Mouse (Mus musculus) kidney, embryonic 16.5 days (tissue): Measurements from ENCODE around the gene Gpr15. TPM values are rescaled to one million over a fixed set of nuclear protein-coding genes. Genes with fewer than 3 reads are reported as not detected.

Experiments
- ATAC-seq: fragments of 200-750 bp; cut with Nextera tagmentation; 2 replicates; pipeline ENCODE4 v1.8.0; 2017; ENCODE audit warnings: moderate TSS enrichment; ENCODE audit not compliant: low FRiP score, low TSS enrichment
- H3K27ac ChIP-seq: fragments of 300-500 bp; sonication (generic); 2 replicates; pipeline ENCODE4 v1.5.1; 2014; ENCODE audit warnings: low read length
- H3K27me3 ChIP-seq: fragments of 300-500 bp; sonication (generic); 2 replicates; pipeline ENCODE4 v1.6.1; 2014; ENCODE audit warnings: low read length, control low read depth, mixed read lengths; ENCODE audit not compliant: insufficient read depth
- H3K36me3 ChIP-seq: fragments of 300-500 bp; sonication (generic); 2 replicates; pipeline ENCODE4 v1.6.1; 2014; ENCODE audit warnings: low read length, control low read depth, mixed read lengths; ENCODE audit not compliant: insufficient read depth
- H3K4me1 ChIP-seq: fragments of 300-500 bp; sonication (generic); 2 replicates; pipeline ENCODE4 v1.6.1; 2014; ENCODE audit warnings: low read length, control low read depth, mixed read lengths; ENCODE audit not compliant: insufficient read depth
- H3K4me2 ChIP-seq: fragments of 300-500 bp; sonication (generic); replicated peaks from 2 replicates; pipeline ENCODE4 v1.6.1; 2014; ENCODE audit warnings: low read depth, low read length
- H3K4me3 ChIP-seq: fragments of 300-500 bp; sonication (generic); 2 replicates; pipeline ENCODE4 v1.5.1; 2014; ENCODE audit warnings: mild to moderate bottlenecking, low read length
- H3K9ac ChIP-seq: fragments of 300-500 bp; sonication (generic); replicated peaks from 2 replicates; pipeline ENCODE4 v1.6.1; 2014; ENCODE audit warnings: low read length
- H3K9me3 ChIP-seq: fragments of 300-500 bp; sonication (generic); 2 replicates; pipeline ENCODE4 v1.6.1; 2016; ENCODE audit warnings: low read length, control low read depth
- WGBS: fragments of 180-500 bp; shearing (Covaris S2); extraction: QIAGEN DNeasy Blood & Tissue Kit; methylation state at CpG from one replicate; pipeline ENCODE4 v1.1.7; 2014; 5-methylcytosine and 5-hydroxymethylcytosine counted together
- polyA plus RNA-seq: library from polyadenylated mRNA; unstranded; fragments of >200 nt; fragmentation: Nextera tagmentation; extraction: Ambion mirVana; gene quantifications from 2 replicates; pipeline ENCODE4 v1.2.1, GENCODE M21; 2015

Gene Gpr15
- polyA plus RNA-seq, result not detected in 2 replicates

DNA sequence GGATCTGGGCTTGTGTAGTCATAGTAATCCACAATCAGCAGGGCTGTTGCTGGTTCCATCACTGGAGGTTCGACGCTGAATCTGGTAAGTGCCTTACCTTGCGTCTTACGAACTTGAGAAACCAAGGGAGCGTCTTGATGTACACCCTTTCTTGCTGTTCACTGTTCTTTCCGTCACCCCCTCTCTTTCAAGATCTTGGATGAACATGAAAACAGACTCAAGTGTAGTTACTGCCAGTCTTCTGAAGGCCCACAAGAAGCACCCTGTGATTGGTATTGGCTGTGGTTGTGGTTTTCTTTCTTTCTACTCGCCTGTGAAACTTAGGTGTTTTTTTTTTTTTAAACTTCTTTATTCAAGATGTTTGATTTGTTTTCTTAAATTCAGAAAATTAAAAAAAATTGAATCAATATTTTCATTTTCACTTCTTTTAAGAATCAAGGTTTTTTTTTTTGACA lies at the start of gene Gpr15:
TSS of gene Gpr15 (minus strand) at position 405 of the 455 bp plus-strand sequence.
- Histone ChIP-seq H3K9me3 (no peaks in the 10 kb centered on the region), H3K27me3 (no peaks in the 10 kb centered on the region), H3K4me3 (no peak within 1 kb of the TSS), H3K4me1 (no peaks in the 10 kb centered on the region), H3K4me2 (no peak within 1 kb of the TSS), H3K9ac (no peak within 1 kb of the TSS), H3K36me3 (no peaks in the 10 kb centered on the region), H3K27ac (no peak within 1 kb of the TSS)
- 92% methylated on average over 7 of the region's 7 CpGs for WGBS
- ATAC-seq, result no peak

DNA sequence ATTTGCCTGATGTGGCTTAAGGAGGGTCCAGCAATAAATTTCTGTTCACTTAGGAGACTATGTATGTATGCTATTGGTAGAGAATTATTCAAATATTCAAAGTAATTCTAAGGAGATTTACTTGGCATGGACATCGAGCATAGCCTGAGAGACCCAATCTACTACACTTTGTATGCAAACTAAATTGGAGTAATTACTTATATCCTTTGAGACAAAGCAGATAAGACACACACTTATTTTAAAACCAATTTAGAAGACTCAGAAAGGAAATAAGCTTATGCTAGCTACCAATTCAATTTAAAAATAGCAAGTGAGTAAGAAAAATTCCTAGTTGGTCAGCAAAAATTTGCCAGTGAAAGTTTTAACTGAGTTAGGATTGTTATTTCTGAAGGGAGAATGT lies 44.2 kb upstream of the Gpr15 start, which contains the start of gene Olfr172:
TSS of gene Olfr172 (minus strand) at position 101 of the 400 bp plus-strand sequence.
- 67% methylated on average over 1 of the region's 1 CpGs for WGBS
- H3K4me3 ChIP-seq, result no peak within 1 kb of the TSS
- H3K27ac ChIP-seq, result no peak within 1 kb of the TSS
- no peak for ATAC-seq
- H3K27me3 ChIP-seq, result no peaks in the 10 kb centered on the region
- no peaks in the 10 kb centered on the region for H3K36me3 ChIP-seq
- no peaks in the 10 kb centered on the region for H3K9me3 ChIP-seq
- H3K9ac ChIP-seq, result no peak within 1 kb of the TSS
- no peaks in the 10 kb centered on the region for H3K4me1 ChIP-seq
- H3K4me2 ChIP-seq, result no peak within 1 kb of the TSS

DNA sequence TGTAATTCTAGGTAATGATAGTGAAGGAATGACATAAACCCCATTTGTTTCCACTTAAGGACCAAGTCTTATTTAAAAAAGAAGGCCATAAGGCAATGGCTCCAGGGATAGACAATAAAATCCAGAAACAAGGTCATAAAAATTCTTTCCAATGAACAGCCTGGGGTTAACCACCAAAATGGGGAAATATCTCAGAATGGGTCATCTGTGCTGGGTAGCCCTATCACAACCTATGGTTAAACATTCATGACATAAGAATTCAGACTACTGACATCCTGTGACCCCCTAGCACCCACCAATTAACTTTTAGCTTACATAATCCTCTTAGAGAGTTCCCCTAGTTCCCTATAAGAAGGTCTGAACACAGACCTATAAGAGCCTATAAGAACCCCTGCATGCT lies 37.3 kb upstream of the Gpr15 start:
- H3K4me2 ChIP-seq, result no peak overlapping the region
- no peaks in the 10 kb centered on the region for H3K4me1 ChIP-seq
- H3K27me3 ChIP-seq, result no peaks in the 10 kb centered on the region
- H3K4me3 ChIP-seq, result no peak overlapping the region
- no peaks in the 10 kb centered on the region for H3K36me3 ChIP-seq
- H3K9ac ChIP-seq, result no peak overlapping the region
- ATAC-seq, result no peak
- no peak overlapping the region for H3K27ac ChIP-seq
- no peaks in the 10 kb centered on the region for H3K9me3 ChIP-seq

DNA sequence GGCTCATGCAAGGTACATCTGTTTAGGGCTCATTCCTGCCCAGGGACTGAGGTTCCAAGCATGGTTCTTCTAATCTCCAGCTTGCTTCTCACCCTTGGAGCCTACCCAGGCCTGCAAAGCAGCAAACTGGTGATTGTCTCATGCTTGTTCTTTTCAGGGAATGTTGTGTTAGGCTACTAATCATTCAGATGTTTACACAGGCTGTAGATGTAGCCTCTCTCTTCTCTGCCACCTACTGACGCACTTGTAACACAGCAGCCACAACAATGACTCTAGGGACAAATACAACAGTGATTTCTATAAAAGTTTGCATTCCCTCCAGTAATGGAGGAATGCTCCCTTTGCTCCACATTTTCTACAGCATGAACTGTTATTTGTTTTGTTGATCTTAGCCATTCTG lies 32.4 kb upstream of the Gpr15 start:
- no peak overlapping the region for H3K27ac ChIP-seq
- 21% methylated on average over 1 of the region's 1 CpGs for WGBS
- no peaks in the 10 kb centered on the region for H3K4me1 ChIP-seq
- peak; percentile 59; the same call in 1 of the 2 replicates for ATAC-seq
- H3K9me3 ChIP-seq, result no peaks in the 10 kb centered on the region
- H3K27me3 ChIP-seq, result no peaks in the 10 kb centered on the region
- H3K4me3 ChIP-seq, result no peak overlapping the region
- no peak overlapping the region for H3K9ac ChIP-seq
- H3K4me2 ChIP-seq, result no peak overlapping the region
- no peaks in the 10 kb centered on the region for H3K36me3 ChIP-seq

- no peaks in the 10 kb centered on the region for H3K9me3 ChIP-seq
- 81% methylated on average over 4 of the region's 4 CpGs for WGBS
- no peak overlapping the region for H3K4me3 ChIP-seq
- H3K27me3 ChIP-seq, result no peaks in the 10 kb centered on the region
- H3K4me1 ChIP-seq, result no peaks in the 10 kb centered on the region
- no peak overlapping the region for H3K4me2 ChIP-seq
- H3K27ac ChIP-seq, result no peak overlapping the region
- ATAC-seq, result no peak
- H3K9ac ChIP-seq, result no peak overlapping the region
- no peaks in the 10 kb centered on the region for H3K36me3 ChIP-seq
Observed at GRCm38 (mm10) chr16:58746715-58747114, 27.8 kb upstream of the Gpr15 start.

GRCm38 (mm10) chr16:58740751-58741150 lies 21.9 kb upstream of the Gpr15 start:
- no peak overlapping the region for H3K4me2 ChIP-seq
- 93% methylated on average over 5 of the region's 5 CpGs for WGBS

DNA sequence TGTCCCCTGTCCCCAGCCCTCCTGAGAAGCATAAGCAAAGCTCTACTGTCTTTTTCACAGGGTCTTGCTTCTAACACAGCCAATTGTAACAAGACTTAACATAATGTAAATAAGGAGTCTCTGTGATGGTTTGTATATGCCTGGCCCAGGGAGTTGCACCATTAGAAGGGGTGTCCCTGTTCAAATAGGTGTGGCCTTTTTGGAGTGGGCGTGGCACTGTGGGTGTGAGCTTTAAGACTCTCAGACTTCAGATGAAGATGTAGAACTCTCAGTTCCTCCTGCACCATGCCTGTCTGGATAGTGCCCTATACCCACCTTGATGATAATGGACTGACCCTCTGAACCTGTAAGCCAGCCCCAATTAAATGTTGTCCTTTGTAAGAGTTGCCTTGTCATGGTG lies 19.9 kb upstream of the Gpr15 start:
- ATAC-seq, result no peak
- no peaks in the 10 kb centered on the region for H3K27me3 ChIP-seq
- no peak overlapping the region for H3K4me3 ChIP-seq
- no peak overlapping the region for H3K27ac ChIP-seq
- WGBS, result 84% methylated on average over 1 of the region's 1 CpGs
- H3K9ac ChIP-seq, result no peak overlapping the region
- H3K9me3 ChIP-seq, result no peaks in the 10 kb centered on the region
- H3K36me3 ChIP-seq, result peaks cover 9% of the 10 kb centered on the region
- no peak overlapping the region for H3K4me2 ChIP-seq
- no peaks in the 10 kb centered on the region for H3K4me1 ChIP-seq

More at GRCm38 (mm10) chr16:58740751-58741150, 21.9 kb upstream of the Gpr15 start:
- no peaks in the 10 kb centered on the region for H3K36me3 ChIP-seq
- no peaks in the 10 kb centered on the region for H3K9me3 ChIP-seq
- no peak overlapping the region for H3K9ac ChIP-seq
- ATAC-seq, result no peak
- no peaks in the 10 kb centered on the region for H3K4me1 ChIP-seq
- H3K27me3 ChIP-seq, result no peaks in the 10 kb centered on the region
- no peak overlapping the region for H3K27ac ChIP-seq
- no peak overlapping the region for H3K4me3 ChIP-seq

- no peak for ATAC-seq
- WGBS, result 89% methylated on average over 4 of the region's 4 CpGs
- H3K36me3 ChIP-seq, result peaks cover 14% of the 10 kb centered on the region
- no peak overlapping the region for H3K4me2 ChIP-seq
- H3K9me3 ChIP-seq, result no peaks in the 10 kb centered on the region
- no peak overlapping the region for H3K27ac ChIP-seq
- no peaks in the 10 kb centered on the region for H3K27me3 ChIP-seq
- H3K4me1 ChIP-seq, result no peaks in the 10 kb centered on the region
- no peak overlapping the region for H3K9ac ChIP-seq
- no peak overlapping the region for H3K4me3 ChIP-seq
Observed at GRCm38 (mm10) chr16:58738205-58738604, 19.3 kb upstream of the Gpr15 start.

- H3K27me3 ChIP-seq, result no peaks in the 10 kb centered on the region
- peaks cover 29% of the 10 kb centered on the region for H3K36me3 ChIP-seq
- no peaks in the 10 kb centered on the region for H3K9me3 ChIP-seq
- under 1% methylated on average over 23 of the region's 31 CpGs for WGBS
- peak overlapping the region; percentile 72 for H3K4me3 ChIP-seq
- peaks cover 5% of the 10 kb centered on the region; the same call in 1 of the 2 replicates for H3K4me1 ChIP-seq
- peak overlapping the region; percentile 82 for H3K9ac ChIP-seq
- H3K4me2 ChIP-seq, result peak overlapping the region; percentile 73
- ATAC-seq, result peak; percentile 96
- H3K27ac ChIP-seq, result peak overlapping the region; percentile 91
Observed at GRCm38 (mm10) chr16:58728176-58728671, 9.4 kb upstream of the Gpr15 start.

- ATAC-seq, result peak; percentile 100
- Histone ChIP-seq H3K27ac (peak within 1 kb of the TSS; percentile 91), H3K9ac (peak within 1 kb of the TSS; percentile 82), H3K27me3 (no peaks in the 10 kb centered on the region), H3K4me1 (peaks cover 5% of the 10 kb centered on the region; the same call in 1 of the 2 replicates), H3K9me3 (no peaks in the 10 kb centered on the region), H3K4me2 (peak within 1 kb of the TSS; percentile 73), H3K36me3 (peaks cover 24% of the 10 kb centered on the region), H3K4me3 (peak within 1 kb of the TSS; percentile 72)
- WGBS, result 2% methylated on average over 26 of the region's 35 CpGs
Observed at GRCm38 (mm10) chr16:58727477-58728131, 8.7 kb upstream of the Gpr15 start, which contains the start of gene Cldnd1. Cldnd1 (plus strand) TSS chr16:58727910.
